Mouse (Mus musculus) megakaryocyte, embryonic 14.5 days (primary cell): Measurements from ENCODE around the gene Polr3g. TPM values are rescaled to one million over a fixed set of nuclear protein-coding genes. Genes with fewer than 3 reads are reported as not detected.
"Not testable (repeated sequence)": the region's sequence is repeated elsewhere in the genome, so short reads cannot be mapped to it uniquely, and the experiment has no call there.

ENCODE experiments used
- H3K27me3 ChIP-seq: replicated peaks from 2 replicates; pipeline ENCODE3; 2012; ENCODE audit warnings: inconsistent platforms
- H3K36me3 ChIP-seq: replicated peaks from 2 replicates; pipeline ENCODE3; 2012; ENCODE audit warnings: low read length, inconsistent platforms, mixed read lengths
- H3K4me1 ChIP-seq: 2 replicates; pipeline ENCODE4 v1.6.1; 2012; ENCODE audit warnings: inconsistent platforms
- H3K4me3 ChIP-seq: replicated peaks from 2 replicates; pipeline ENCODE3; 2012; ENCODE audit warnings: moderate library complexity, mild to moderate bottlenecking, inconsistent platforms
- H3K9me3 ChIP-seq: 2 replicates; pipeline ENCODE4 v1.6.1; 2012; ENCODE audit warnings: inconsistent platforms
- FLI1 ChIP-seq: IDR thresholded peaks from 2 replicates; pipeline ENCODE4 v1.6.1; 2012; ENCODE audit warnings: low read length, inconsistent platforms, mixed read lengths
- GATA1 ChIP-seq: IDR thresholded peaks from 3 replicates; pipeline ENCODE4 v1.6.1; 2012; ENCODE audit warnings: mixed read lengths, low read length, inconsistent platforms, borderline replicate concordance
- polyA plus RNA-seq: library from polyadenylated mRNA; stranded (reverse); fragments of >175 nt; gene quantifications from 2 replicates; pipeline ENCODE4 v1.2.3, GENCODE M21; 2012; ENCODE audit warnings: low replicate concordance; ENCODE audit not compliant: insufficient read depth

The Polr3g gene
- polyA plus RNA-seq, 1 experiment: 1.4 TPM

DNA sequence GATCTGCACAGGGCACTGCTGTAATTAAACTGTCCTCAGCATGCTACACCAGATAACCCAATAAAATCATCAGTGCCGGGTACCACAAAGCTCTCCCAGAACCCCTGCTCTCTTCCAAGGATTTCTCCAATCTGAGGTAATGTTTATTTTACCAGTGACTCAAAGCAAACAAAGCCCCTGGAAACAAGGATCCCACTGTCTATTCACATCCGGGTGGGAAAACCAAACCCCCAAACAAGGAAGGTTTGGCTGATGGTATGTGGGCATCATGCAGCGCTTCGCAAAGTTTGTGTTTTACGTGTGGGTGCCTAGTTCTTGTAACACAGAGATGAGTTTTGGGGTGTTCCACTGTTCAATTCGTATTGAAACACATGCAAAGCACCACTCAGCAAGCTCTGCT is 69.9 kb downstream of the Polr3g start:
- peaks cover 12% of the 10 kb centered on the region for H3K4me1 ChIP-seq
- no peak for TF ChIP-seq FLI1
- no peaks in the 10 kb centered on the region for H3K36me3 ChIP-seq
- peaks cover 4% of the 10 kb centered on the region for H3K27me3 ChIP-seq
- H3K4me3 ChIP-seq: no peak overlapping the region
- no peaks in the 10 kb centered on the region for H3K9me3 ChIP-seq

DNA sequence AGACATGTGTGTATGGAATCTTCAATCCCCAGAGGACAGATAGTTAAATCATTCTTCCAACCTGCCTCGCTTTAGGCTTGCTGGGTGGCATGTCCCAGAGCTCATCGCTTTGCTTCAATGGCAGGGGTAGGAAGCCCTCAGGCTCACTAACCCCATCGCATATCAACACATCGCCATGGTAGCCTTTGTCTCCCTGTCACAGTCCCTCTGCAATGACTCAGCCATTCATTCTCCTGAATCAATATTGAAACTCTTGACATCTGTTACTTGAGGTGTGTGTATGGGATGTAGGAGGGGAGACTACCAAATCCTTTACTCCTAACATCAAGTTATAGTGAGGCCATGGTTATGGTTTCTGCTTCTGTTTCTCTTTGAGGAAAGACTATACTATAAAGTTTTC is 71.2 kb downstream of the Polr3g start:
- no peaks in the 10 kb centered on the region for H3K9me3 ChIP-seq
- TF ChIP-seq FLI1: no peak
- no peak for TF ChIP-seq GATA1
- peaks cover 7% of the 10 kb centered on the region for H3K27me3 ChIP-seq
- no peak overlapping the region for H3K4me3 ChIP-seq
- H3K36me3 ChIP-seq: no peaks in the 10 kb centered on the region
- H3K4me1 ChIP-seq: peaks cover 12% of the 10 kb centered on the region

DNA sequence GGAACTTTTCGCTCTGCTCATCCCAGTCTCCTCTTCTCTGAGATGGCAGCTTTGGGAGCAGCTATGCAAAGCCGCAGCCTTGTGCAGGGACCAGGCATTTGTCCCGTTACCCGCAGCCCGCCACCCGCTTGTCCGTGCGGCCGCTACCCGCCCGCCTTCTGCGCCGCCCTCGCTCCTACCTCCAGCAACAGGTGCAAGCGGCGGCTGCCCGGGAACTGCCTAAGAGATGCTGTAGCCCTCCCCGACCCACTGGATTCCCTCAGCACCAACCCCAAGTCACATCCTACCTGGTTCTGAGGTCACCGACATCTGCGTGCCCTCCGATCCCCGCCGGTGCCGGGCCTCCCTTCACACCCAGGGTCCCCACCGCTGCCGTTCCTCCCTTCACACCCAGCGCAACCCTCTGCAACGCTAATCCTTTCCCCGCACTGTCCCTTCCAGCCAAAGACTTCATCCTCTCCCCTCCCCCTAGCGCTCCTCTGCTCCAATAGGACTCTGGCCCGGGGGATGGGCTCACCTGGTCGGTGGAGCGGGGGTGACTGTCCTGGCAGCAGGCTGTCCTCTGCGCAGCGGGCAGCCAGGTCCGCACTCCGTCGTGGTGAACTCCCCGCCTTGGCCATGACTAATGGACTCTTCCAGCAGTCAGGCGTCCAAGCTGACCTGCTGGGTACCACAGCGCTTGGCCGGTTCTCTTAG is 77.9 kb downstream of the Polr3g start, which contains the start of gene Adgrv1:
Adgrv1 (minus strand) TSS at position 435 of the 696 bp plus-strand sequence.
- Histone ChIP-seq H3K36me3 (no peaks in the 10 kb centered on the region), H3K4me3 (peak within 1 kb of the TSS; percentile 71), H3K4me1 (peaks cover 8% of the 10 kb centered on the region), H3K27me3 (peaks cover 36% of the 10 kb centered on the region), H3K9me3 (peaks cover 9% of the 10 kb centered on the region)
- TF ChIP-seq GATA1 (no peak), FLI1 (no peak)

DNA sequence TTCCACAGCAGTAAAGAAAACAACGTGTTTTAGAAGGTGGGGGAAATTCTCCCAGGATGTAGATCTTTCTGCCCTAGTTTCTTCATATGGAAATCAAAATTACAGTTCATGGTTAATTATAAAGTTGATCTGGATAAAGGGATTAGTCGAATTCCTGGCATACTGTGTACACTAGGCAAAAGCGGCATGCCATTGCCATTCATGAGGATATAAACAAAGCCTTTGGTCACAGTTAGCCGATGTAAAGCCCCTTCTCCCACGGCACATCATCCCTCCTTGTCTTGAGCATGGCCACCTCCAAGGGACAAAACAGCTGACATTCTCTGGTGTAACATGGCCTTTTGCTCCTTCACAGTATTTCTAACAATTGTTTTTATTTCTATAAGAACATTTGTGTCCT is 80.2 kb downstream of the Polr3g start:
- Histone ChIP-seq H3K36me3 (no peaks in the 10 kb centered on the region), H3K4me1 (peaks cover 8% of the 10 kb centered on the region), H3K9me3 (peaks cover 9% of the 10 kb centered on the region), H3K27me3 (peaks cover 32% of the 10 kb centered on the region), H3K4me3 (no peak overlapping the region)
- TF ChIP-seq GATA1 (no peak), FLI1 (no peak)

DNA sequence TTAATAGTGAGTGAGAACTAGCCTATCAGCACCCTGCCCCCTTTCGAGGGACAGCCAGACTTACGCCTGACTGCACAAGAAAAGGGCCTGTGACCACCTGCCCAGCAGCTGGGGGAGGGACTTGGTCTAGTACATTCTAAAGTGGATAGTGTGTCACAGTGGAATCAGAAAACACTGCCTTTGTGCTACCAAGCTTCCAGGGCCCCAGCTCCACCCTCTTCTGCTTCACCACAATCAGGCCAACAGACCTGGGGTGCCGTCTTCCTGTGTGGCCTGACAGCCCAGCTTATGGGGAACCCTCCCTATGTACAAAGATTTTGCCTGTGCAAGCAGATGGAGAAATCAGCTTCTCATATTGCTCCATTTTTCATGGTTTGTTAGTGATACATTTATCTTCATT is 81.4 kb downstream of the Polr3g start:
- Histone ChIP-seq H3K4me3 (no peak overlapping the region), H3K9me3 (peaks cover 9% of the 10 kb centered on the region), H3K36me3 (no peaks in the 10 kb centered on the region), H3K27me3 (peaks cover 27% of the 10 kb centered on the region), H3K4me1 (peaks cover 8% of the 10 kb centered on the region)
- TF ChIP-seq FLI1 (no peak), GATA1 (no peak)

DNA sequence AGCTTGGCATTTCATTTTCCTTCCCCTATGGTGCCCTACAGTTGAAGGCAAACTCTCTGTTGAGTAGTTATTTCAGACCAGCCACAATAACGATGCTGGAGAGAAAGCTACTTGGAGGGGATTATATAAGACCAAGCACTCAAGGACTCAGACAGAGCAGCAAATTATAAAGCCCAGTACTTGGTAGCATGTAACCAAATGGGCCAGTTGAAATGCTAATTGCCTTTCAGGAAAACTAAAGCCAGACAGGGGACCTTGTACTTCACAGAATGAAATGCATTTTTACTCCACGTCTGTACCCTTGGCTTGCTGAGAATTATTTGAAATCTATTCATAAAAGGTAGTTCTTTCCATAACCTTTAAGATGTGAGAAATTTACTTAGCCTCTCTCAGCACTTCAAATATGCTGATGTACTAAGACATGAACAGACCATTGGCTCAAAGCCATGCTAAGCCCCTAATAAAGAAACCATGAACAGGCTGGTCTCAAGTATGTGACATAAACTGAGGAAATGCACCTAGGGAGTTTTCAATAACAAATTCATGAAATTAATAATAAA is 82.1 kb downstream of the Polr3g start:
- H3K4me3 ChIP-seq: no peak overlapping the region
- H3K9me3 ChIP-seq: peaks cover 7% of the 10 kb centered on the region
- H3K27me3 ChIP-seq: peaks cover 22% of the 10 kb centered on the region
- H3K4me1 ChIP-seq: peaks cover 8% of the 10 kb centered on the region
- no peaks in the 10 kb centered on the region for H3K36me3 ChIP-seq
- TF ChIP-seq FLI1 (no peak), GATA1 (no peak)

DNA sequence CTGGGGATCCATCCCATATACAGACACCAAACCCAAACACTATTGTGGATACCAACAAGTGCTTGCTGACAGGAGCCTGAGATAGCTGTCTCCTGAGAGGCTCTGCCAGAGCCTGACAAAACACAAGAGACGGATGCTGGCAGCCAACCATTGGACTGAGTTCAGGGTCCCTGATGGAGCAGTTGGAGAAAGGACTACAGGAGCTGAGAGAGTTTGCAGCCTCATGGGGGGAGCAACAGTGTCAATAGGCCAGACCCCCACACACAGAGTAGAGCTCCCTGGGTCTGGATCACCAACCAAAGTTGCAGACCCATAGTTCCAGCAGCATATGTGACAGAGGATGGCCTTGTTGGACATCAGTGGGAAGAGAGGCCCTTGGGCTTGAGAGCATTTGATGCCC is 83.0 kb downstream of the Polr3g start:
- peaks cover 13% of the 10 kb centered on the region for H3K27me3 ChIP-seq
- not testable (repeated sequence) for H3K9me3 ChIP-seq, H3K36me3 ChIP-seq, H3K4me1 ChIP-seq, H3K4me3 ChIP-seq

Other genes with a start within 250 kb of the Polr3g start
- gene Adgrv1, start 77.9 kb downstream of the Polr3g start, polyA plus RNA-seq: not detected in 2 replicates
- gene Lysmd3, start 53.4 kb downstream of the Polr3g start, polyA plus RNA-seq: 0.49 TPM in 1 of 2 replicates, not detected in the other
- gene Mblac2, start 328 bp upstream of the Polr3g start, polyA plus RNA-seq: 1.5 and 2.7 TPM in 2 replicates
- 6.0 TPM in 1 of 2 replicates, not detected in the other for gene Cetn3, start 72.1 kb upstream of the Polr3g start, polyA plus RNA-seq